Mouse (Mus musculus): Measurements from ENCODE around the gene H2-Oa.

- TF ChIP-seq EP300 (optimal IDR thresholded peaks at IDR 0.05) (no peak), CTCF (IDR thresholded peaks at IDR 0.05; ENCODE audit: low read depth) (no peak)
Measured at GRCm38 (mm10) chr17:34104804-34105203, 12.7 kb downstream of the H2-Oa start.
